Mouse (Mus musculus): ENCODE results near the gene Spata18. TPM values are rescaled to one million over a fixed set of nuclear protein-coding genes. Genes with fewer than 3 reads are reported as not detected.

Spata18 gene
- polyA plus RNA-seq, 1 experiment from 2014 or later, result 0.30 TPM

GRCm38 (mm10) chr5:73701063-73701890, 50.1 kb downstream of the Spata18 start:
- ATAC-seq (replicated peaks), result no peak
- H3K9me3 ChIP-seq, result no peaks in the 10 kb centered on the region
- H3K4me2 ChIP-seq, result no peak overlapping the region
- no peaks in the 10 kb centered on the region for H3K4me1 ChIP-seq
- H3K27ac ChIP-seq, result no peak overlapping the region
- H3K27me3 ChIP-seq (replicated peaks), result no peaks in the 10 kb centered on the region
- no peaks in the 10 kb centered on the region for H3K36me3 ChIP-seq (replicated peaks)
- 76% methylated on average over 17 of the region's 17 CpGs for WGBS
- H3K4me3 ChIP-seq, result no peak overlapping the region
- H3K9ac ChIP-seq, result no peak overlapping the region

GRCm38 (mm10) chr5:73701946-73702710, 50.9 kb downstream of the Spata18 start:
- Histone ChIP-seq H3K27me3 (replicated peaks) (no peaks in the 10 kb centered on the region), H3K9ac (no peak overlapping the region), H3K27ac (no peak overlapping the region), H3K4me3 (no peak overlapping the region), H3K9me3 (no peaks in the 10 kb centered on the region), H3K4me2 (no peak overlapping the region), H3K4me1 (no peaks in the 10 kb centered on the region), H3K36me3 (replicated peaks) (no peaks in the 10 kb centered on the region)
- 90% methylated on average over 12 of the region's 12 CpGs for WGBS
- ATAC-seq (replicated peaks), result no peak

GRCm38 (mm10) chr5:73703096-73703495, 51.9 kb downstream of the Spata18 start:
- ATAC-seq (replicated peaks), result no peak
- no peak overlapping the region for H3K4me3 ChIP-seq
- WGBS, result 96% methylated on average over 4 of the region's 4 CpGs

GRCm38 (mm10) chr5:73704263-73704662, 53.1 kb downstream of the Spata18 start:
- H3K36me3 ChIP-seq (replicated peaks), result no peaks in the 10 kb centered on the region
- no peak overlapping the region for H3K4me3 ChIP-seq
- no peaks in the 10 kb centered on the region for H3K27me3 ChIP-seq (replicated peaks)
- H3K27ac ChIP-seq, result no peak overlapping the region
- no peak for ATAC-seq (replicated peaks)
- H3K9ac ChIP-seq, result no peak overlapping the region
- H3K4me1 ChIP-seq, result no peaks in the 10 kb centered on the region
- WGBS, result 35% methylated on average over 14 of the region's 14 CpGs
- H3K4me2 ChIP-seq, result no peak overlapping the region
- H3K9me3 ChIP-seq, result no peaks in the 10 kb centered on the region

More at GRCm38 (mm10) chr5:73703096-73703495, 51.9 kb downstream of the Spata18 start:
- Histone ChIP-seq H3K9me3 (no peaks in the 10 kb centered on the region), H3K9ac (no peak overlapping the region), H3K27me3 (replicated peaks) (no peaks in the 10 kb centered on the region), H3K36me3 (replicated peaks) (no peaks in the 10 kb centered on the region), H3K27ac (no peak overlapping the region), H3K4me2 (no peak overlapping the region), H3K4me1 (no peaks in the 10 kb centered on the region)

DNA sequence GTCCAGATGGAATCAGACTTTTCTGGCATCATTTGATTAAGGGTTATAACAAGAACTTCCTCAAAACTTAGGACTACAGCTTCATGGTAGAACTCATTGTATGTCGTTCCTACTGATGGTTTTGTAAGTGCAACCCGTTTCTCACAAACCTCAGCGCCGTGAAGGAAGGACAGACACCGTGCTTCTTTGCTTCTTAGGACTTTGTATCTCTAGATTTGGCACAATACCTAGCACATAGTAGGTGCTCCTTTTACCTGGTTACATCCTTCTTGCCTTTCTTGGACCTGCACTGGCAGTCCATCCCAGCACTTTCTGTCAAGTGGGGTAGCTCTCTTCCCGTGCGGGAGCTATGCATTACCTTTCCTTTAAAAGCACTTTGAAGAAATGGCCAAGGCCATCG, 53.6 kb downstream of the Spata18 start:
- ATAC-seq (replicated peaks), result no peak
- no peak overlapping the region for H3K9ac ChIP-seq
- no peaks in the 10 kb centered on the region for H3K27me3 ChIP-seq (replicated peaks)
- no peaks in the 10 kb centered on the region for H3K4me1 ChIP-seq
- H3K9me3 ChIP-seq, result no peaks in the 10 kb centered on the region
- H3K27ac ChIP-seq, result no peak overlapping the region
- H3K36me3 ChIP-seq (replicated peaks), result no peaks in the 10 kb centered on the region
- no peak overlapping the region for H3K4me2 ChIP-seq
- H3K4me3 ChIP-seq, result no peak overlapping the region
- 91% methylated on average over 8 of the region's 8 CpGs for WGBS

- H3K4me1 ChIP-seq, result no peaks in the 10 kb centered on the region
- H3K4me3 ChIP-seq, result no peak overlapping the region
- no peaks in the 10 kb centered on the region for H3K9me3 ChIP-seq
- WGBS, result 92% methylated on average over 5 of the region's 5 CpGs
- no peak overlapping the region for H3K27ac ChIP-seq
- H3K36me3 ChIP-seq (replicated peaks), result no peaks in the 10 kb centered on the region
- H3K9ac ChIP-seq, result no peak overlapping the region
- ATAC-seq (replicated peaks), result no peak
- H3K27me3 ChIP-seq (replicated peaks), result no peaks in the 10 kb centered on the region
- H3K4me2 ChIP-seq, result no peak overlapping the region
Measured at GRCm38 (mm10) chr5:73705290-73705689, 54.1 kb downstream of the Spata18 start.

- H3K36me3 ChIP-seq (replicated peaks), result no peaks in the 10 kb centered on the region
- no peak overlapping the region for H3K4me2 ChIP-seq
- WGBS, result 74% methylated on average over 7 of the region's 7 CpGs
- H3K9me3 ChIP-seq, result no peaks in the 10 kb centered on the region
- no peaks in the 10 kb centered on the region for H3K27me3 ChIP-seq (replicated peaks)
- no peak overlapping the region for H3K4me3 ChIP-seq
- H3K27ac ChIP-seq, result no peak overlapping the region
- no peak for ATAC-seq (replicated peaks)
- no peak overlapping the region for H3K9ac ChIP-seq
- no peaks in the 10 kb centered on the region for H3K4me1 ChIP-seq
Measured at GRCm38 (mm10) chr5:73712852-73713251, 61.7 kb downstream of the Spata18 start.

GRCm38 (mm10) chr5:73716941-73717340, 65.8 kb downstream of the Spata18 start:
- ATAC-seq (replicated peaks), result no peak
- Histone ChIP-seq H3K4me1 (no peaks in the 10 kb centered on the region), H3K9ac (no peak overlapping the region), H3K4me2 (no peak overlapping the region), H3K9me3 (no peaks in the 10 kb centered on the region), H3K27ac (no peak overlapping the region), H3K27me3 (replicated peaks) (no peaks in the 10 kb centered on the region), H3K4me3 (no peak overlapping the region), H3K36me3 (replicated peaks) (no peaks in the 10 kb centered on the region)
- WGBS, result 67% methylated on average over 2 of the region's 2 CpGs

DNA sequence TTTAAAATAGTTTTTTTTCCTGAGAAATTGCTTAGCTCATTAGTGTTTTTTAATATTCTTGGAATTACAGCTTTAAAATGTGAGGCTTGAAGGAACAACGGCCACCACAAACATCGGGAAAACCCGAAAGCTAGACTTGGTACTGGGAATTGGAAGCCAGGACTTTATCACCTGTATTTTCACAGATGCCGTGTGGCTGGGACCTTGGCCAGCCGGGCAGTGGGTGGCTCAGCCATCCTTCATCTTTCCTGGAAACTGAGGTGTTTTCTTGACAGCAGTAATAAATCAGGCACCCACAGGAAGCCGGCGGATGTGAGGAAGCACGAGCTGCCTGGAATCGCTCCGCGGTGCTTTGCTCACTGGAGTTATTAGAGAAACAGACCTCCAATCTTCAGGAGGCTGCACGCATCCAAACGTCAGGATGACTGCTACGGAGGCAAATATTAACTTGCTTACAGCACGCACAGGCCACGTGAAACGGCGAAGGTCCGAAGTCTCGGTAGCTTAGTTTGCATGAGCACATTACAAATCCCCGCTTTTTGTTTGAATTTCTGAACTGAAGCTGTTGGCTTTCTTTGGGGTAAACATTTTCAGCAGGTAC, 70.6 kb downstream of the Spata18 start:
- no peak for ATAC-seq (replicated peaks)
- H3K4me3 ChIP-seq, result no peak overlapping the region
- no peaks in the 10 kb centered on the region for H3K4me1 ChIP-seq
- H3K36me3 ChIP-seq (replicated peaks), result no peaks in the 10 kb centered on the region
- no peak overlapping the region for H3K9ac ChIP-seq
- WGBS, result 92% methylated on average over 21 of the region's 21 CpGs
- H3K27me3 ChIP-seq (replicated peaks), result no peaks in the 10 kb centered on the region
- H3K4me2 ChIP-seq, result no peak overlapping the region
- H3K9me3 ChIP-seq, result no peaks in the 10 kb centered on the region
- H3K27ac ChIP-seq, result no peak overlapping the region

DNA sequence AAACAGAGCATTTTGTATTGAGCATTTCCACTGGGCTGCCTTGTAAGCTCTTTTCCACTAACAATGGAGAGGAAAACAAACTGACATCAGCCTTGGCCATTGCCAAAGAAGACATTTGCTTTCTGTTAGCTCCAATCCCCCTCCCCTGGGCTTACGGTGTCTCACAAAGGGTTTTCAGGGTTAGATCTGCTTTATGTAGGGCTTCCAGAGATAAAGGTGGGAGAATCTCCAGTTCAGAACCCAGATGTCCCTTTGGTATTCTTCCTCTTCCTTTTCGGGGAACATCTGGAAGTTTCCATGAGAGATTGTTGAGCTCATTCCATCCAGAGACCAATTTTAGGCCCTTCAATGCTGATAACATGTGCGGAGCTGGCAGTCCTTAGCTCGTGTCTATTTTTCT, 74.8 kb downstream of the Spata18 start:
- ATAC-seq (replicated peaks), result no peak
- Histone ChIP-seq H3K4me2 (no peak overlapping the region), H3K36me3 (replicated peaks) (no peaks in the 10 kb centered on the region), H3K27ac (no peak overlapping the region), H3K27me3 (replicated peaks) (no peaks in the 10 kb centered on the region), H3K9me3 (no peaks in the 10 kb centered on the region), H3K4me3 (no peak overlapping the region), H3K9ac (no peak overlapping the region), H3K4me1 (no peaks in the 10 kb centered on the region)
- WGBS, result 96% methylated on average over 4 of the region's 4 CpGs

DNA sequence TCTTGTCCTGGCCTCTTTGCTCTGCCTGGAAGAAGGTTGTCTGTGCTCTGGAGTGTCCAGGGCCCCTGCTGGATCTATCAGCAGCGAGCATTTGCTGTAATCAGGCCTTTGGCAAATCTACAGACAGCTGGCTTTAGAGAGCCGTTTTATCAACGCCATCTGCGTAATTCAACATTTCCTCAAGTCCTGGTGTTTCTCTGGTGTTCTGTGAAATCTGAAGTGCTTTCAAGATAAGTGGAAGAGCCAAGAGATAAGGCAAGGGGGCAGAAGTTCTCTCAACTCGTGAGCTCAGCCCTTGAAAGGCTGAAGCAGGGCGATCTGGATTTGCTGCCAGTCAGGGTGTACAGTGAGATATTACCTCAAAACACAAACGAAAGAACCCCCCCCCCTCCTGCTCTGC, 77.5 kb downstream of the Spata18 start:
- Histone ChIP-seq H3K4me3 (no peak overlapping the region), H3K9ac (no peak overlapping the region), H3K27me3 (replicated peaks) (no peaks in the 10 kb centered on the region), H3K27ac (no peak overlapping the region), H3K9me3 (no peaks in the 10 kb centered on the region), H3K36me3 (replicated peaks) (no peaks in the 10 kb centered on the region), H3K4me1 (no peaks in the 10 kb centered on the region), H3K4me2 (no peak overlapping the region)
- WGBS, result 89% methylated on average over 7 of the region's 7 CpGs
- no peak for ATAC-seq (replicated peaks)
